Mouse (Mus musculus): Measurements from ENCODE around the gene Msh5. TPM values are rescaled to one million over a fixed set of nuclear protein-coding genes. Genes with fewer than 3 reads are reported as not detected.

Gene Msh5
- polyA plus RNA-seq (2012; ENCODE audit: insufficient read depth, low replicate concordance), result 10.5 and 10.9 TPM in 2 replicates

DNA sequence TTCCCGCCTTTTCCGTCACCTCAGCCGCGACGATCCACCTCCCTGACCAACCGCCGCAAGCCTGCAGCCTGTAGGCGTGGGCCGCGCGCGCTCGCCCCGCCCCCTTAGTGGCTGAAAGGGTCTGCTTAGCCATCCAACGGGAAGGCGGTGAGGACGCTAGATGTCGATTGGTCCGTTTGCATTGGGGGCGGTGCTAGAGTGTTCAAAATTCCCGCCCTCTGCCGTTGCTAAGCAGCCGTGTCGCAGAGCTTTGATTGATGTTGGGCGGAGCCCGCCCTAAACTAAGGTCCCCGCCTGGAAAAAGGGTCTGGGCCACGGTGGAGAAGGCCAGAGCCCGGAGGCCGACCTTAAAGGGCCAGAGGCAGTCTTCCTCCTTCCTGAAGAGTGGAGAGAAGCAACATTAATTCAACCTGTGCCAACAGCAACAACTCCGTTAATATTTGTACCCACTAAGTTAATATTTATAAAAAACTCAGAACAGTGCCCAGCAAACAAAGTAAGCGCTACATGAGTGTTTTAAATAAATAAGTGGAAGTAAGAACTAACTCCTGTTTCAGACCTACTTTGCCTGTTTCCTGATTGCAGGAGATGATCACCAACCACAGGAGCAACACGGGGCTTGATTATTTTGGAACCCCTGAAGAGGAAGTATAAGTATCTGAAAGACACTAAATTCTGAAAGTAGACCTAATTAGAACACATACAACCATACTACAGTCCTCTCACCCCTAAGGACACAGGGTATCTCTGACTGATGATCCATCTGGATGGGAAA is at the start of gene Msh5:
TSS of gene Msh5 (minus strand) at position 65 of the 775 bp plus-strand sequence.
- no peaks in the 10 kb centered on the region for H3K9me3 ChIP-seq
- no peaks in the 10 kb centered on the region for H3K27me3 ChIP-seq (replicated peaks)
- peaks cover 69% of the 10 kb centered on the region for H3K4me1 ChIP-seq
- H3K36me3 ChIP-seq (replicated peaks; ENCODE audit: low read length), result peaks cover 8% of the 10 kb centered on the region
- TF ChIP-seq GATA1 (IDR thresholded peaks at IDR 0.05; ENCODE audit: borderline replicate concordance, low read length) (no peak), FLI1 (IDR thresholded peaks at IDR 0.05; ENCODE audit: low read length) (peak; percentile 89; the same call in 1 of the 2 replicates)
- peak within 1 kb of the TSS; percentile 93 for H3K4me3 ChIP-seq (replicated peaks)

DNA sequence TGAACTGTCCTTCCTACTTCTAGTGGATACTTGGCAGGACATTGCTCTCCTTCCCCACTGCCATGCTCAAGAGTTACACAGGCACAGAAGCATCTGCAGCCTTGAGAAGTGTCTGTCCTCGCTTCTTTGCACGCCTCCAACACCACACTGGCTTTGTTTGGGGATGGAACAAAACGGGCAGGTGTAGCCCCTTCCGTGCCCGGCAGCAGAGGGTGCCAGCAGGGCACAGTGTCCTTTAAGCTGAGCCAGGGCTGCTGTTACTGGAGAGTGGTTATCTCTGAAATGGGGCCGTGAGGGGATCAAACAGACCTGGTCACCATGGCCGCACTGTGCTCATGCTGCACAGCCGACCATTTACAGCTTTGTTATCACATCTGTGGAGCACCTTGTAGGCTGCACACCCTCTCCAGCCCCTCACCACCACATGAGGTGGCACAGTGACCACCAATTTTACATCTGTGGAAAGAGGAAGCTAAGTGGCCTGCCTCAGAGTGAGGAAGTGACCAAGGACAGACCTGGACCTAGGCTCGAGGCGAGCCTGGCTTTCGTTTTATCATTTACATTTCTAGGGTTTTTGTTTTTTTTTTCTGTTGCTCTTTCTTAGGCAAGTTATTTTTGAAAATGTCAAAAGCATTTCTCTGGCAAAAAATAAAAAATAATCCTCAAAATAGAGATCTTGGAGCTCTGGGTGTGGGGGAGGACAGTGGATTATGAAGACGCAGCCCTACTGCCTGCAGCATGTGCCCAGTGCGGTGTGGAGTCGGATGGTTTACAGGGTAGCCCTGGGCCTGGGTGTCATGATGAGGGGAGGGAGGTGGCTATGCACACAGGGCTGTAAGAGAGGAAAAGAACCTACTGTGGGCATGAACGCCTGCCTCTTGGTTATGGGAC is 48.2 kb upstream of the Msh5 start:
- TF ChIP-seq FLI1 (IDR thresholded peaks at IDR 0.05; ENCODE audit: low read length) (no peak), GATA1 (IDR thresholded peaks at IDR 0.05; ENCODE audit: borderline replicate concordance, low read length) (no peak)

DNA sequence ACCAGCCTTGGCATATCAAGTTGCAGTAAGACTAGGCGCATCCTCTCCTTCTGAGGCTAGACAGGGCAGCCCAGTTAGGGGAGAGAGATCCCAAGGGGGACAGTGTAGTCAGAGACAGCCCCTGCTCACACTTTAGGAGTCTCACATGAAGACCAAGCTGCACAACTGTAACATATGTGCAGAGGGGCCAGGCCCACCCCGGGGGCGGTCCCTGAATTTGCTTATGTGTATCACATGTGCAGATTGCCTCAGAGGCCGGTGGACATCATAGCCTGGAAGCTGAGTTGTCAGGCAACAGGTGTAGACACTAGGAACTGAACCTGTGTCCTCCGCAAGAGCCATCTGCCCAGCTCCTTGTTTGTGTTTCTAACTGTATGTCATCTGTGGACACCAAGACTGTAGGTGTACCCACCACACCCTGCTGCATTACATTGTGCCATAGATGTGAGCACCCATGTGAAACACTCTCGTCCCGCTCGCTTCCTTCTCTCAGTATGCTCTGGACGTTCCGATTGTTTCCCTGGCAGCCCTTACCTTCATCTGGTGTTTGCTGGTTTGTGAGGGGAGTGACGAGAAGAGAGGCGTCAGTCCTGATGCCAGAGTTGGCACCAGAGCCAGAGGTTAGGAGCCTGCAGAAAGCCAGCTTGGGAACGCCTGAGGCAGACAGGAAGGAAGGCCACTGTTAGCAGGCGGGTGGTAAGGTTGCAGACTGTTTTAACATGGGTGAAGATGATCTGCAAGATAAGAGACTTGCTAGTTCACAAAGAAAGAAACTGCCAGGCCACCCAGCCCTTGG is 46.1 kb upstream of the Msh5 start:
- no peak for TF ChIP-seq GATA1 (IDR thresholded peaks at IDR 0.05; ENCODE audit: borderline replicate concordance, low read length)
- no peak for TF ChIP-seq FLI1 (IDR thresholded peaks at IDR 0.05; ENCODE audit: low read length)
- Histone ChIP-seq H3K27me3 (replicated peaks) (no peaks in the 10 kb centered on the region), H3K9me3 (no peaks in the 10 kb centered on the region), H3K4me1 (peaks cover 58% of the 10 kb centered on the region), H3K36me3 (replicated peaks; ENCODE audit: low read length) (peaks cover 73% of the 10 kb centered on the region), H3K4me3 (replicated peaks) (no peak overlapping the region)

More for the DNA sequence above, 48.2 kb upstream of the Msh5 start:
- peaks cover 94% of the 10 kb centered on the region for H3K36me3 ChIP-seq (replicated peaks; ENCODE audit: low read length)
- peaks cover 63% of the 10 kb centered on the region for H3K4me1 ChIP-seq
- H3K27me3 ChIP-seq (replicated peaks), result no peaks in the 10 kb centered on the region
- H3K4me3 ChIP-seq (replicated peaks), result peak overlapping the region; percentile 12
- H3K9me3 ChIP-seq, result no peaks in the 10 kb centered on the region

DNA sequence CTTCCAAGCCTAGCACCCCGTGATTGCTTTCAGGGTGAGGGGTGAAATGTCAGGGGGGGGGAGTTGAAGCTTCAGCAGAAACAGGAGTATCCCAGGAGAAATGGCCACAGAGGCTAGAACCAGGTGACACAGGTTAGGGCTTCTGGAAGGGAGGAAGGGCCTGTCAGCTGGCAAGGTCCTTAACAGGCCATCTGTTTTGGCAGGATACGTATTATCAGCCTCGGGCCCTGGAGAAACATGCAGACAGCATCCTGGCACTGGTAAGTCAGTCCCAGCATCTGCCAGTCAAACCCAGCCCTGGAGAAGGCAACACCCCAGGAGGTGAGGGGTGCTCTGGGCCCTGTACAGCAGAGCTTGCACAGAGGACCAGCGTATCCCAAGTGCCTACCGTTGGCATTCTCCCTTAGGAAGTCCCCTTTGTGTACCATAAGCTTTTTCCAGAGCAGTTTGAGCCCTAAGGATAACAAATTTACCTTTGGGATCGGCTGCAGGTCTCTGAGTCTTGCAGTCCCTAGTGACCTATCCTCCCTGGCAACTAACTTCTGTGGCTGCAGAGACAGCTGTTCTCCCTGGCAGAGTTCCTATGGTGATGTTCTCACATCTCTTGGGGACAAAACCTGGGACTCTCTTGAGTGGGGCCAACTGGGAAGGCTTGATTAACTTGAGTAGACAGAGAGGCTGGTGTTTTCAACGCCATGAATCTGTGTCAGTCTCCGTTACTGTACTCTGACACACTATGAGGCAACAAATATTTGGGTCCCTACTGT is 43.8 kb upstream of the Msh5 start:
- Histone ChIP-seq H3K27me3 (replicated peaks) (no peaks in the 10 kb centered on the region), H3K36me3 (replicated peaks; ENCODE audit: low read length) (peaks cover 50% of the 10 kb centered on the region), H3K4me3 (replicated peaks) (peak overlapping the region; percentile 96), H3K4me1 (peaks cover 64% of the 10 kb centered on the region), H3K9me3 (no peaks in the 10 kb centered on the region)
- TF ChIP-seq GATA1 (IDR thresholded peaks at IDR 0.05; ENCODE audit: borderline replicate concordance, low read length), result no peak
- no peak for TF ChIP-seq FLI1 (IDR thresholded peaks at IDR 0.05; ENCODE audit: low read length)

DNA sequence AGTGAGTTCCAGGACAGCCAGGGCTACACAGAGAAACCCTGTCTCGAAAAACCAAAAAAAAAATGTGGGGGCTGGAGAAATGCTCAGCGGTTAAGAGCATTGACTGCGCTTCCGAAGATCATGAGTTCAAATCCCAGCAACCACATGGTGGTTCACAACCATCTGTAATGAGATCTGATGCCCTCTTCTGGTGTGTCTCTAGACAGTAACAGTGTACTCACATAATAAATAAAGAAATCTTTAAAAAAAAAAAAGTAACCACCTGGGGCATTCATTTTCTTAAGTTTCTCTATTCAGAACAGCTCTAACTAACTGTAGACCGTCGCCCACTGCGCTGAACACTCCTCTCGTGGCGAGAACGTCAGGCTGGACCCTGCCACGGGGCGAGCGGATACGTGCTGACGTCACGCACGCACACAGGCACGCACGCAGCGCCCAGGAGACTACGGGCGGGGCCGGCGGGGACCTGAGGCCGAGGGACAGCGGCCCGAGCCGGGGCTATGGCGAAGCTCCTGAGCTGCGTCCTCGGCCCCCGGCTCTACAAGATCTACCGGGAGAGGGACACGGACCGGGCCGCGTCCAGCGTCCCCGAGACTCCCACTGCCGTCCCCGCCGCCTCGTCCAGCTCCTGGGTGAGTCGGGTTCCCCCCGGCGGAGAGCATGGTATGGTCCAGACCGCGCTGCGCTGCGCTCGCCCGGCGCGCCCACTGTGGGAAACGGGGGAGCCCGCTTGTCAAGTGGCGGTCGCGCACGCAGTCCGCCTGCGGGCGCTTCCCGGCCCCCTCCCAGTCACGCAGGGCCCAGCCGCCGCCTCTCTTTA is 42.5 kb upstream of the Msh5 start, which contains the start of gene Abhd16a:
TSS of gene Abhd16a (plus strand) at position 439 of the 820 bp plus-strand sequence.
- Histone ChIP-seq H3K4me1 (peaks cover 69% of the 10 kb centered on the region), H3K9me3 (no peaks in the 10 kb centered on the region)
- TF ChIP-seq GATA1 (IDR thresholded peaks at IDR 0.05; ENCODE audit: borderline replicate concordance, low read length) (no peak), FLI1 (IDR thresholded peaks at IDR 0.05; ENCODE audit: low read length) (no peak)

DNA sequence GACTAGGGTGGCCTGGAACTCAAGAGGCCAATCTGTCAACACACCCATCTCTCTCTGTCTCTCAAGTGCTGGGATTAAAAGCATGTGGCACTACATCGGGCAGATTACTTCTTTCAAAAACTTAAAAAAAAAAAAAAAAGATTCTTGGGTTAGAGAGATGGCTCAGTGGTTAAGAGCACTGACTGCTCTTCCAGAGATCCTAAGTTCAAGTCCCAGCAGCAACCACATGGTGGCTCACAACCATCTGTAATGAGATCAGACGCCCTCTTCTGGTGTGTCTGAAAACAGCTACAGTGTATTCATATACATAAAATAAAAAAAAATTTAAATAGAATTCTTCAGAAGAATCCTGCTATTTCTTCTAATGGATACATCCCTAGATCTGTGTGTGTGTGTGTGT is 41.6 kb upstream of the Msh5 start:
- no peak overlapping the region for H3K4me3 ChIP-seq (replicated peaks)
- TF ChIP-seq FLI1 (IDR thresholded peaks at IDR 0.05; ENCODE audit: low read length) (no peak), GATA1 (IDR thresholded peaks at IDR 0.05; ENCODE audit: borderline replicate concordance, low read length) (no peak)
- no peaks in the 10 kb centered on the region for H3K27me3 ChIP-seq (replicated peaks)
- H3K36me3 ChIP-seq (replicated peaks; ENCODE audit: low read length), result peaks cover 41% of the 10 kb centered on the region
- peaks cover 78% of the 10 kb centered on the region for H3K4me1 ChIP-seq
- no peaks in the 10 kb centered on the region for H3K9me3 ChIP-seq

More for the DNA sequence above, 42.5 kb upstream of the Msh5 start, which contains the start of gene Abhd16a:
- peak within 1 kb of the TSS; percentile 96 for H3K4me3 ChIP-seq (replicated peaks)
- H3K27me3 ChIP-seq (replicated peaks), result no peaks in the 10 kb centered on the region
- H3K36me3 ChIP-seq (replicated peaks; ENCODE audit: low read length), result peaks cover 41% of the 10 kb centered on the region

DNA sequence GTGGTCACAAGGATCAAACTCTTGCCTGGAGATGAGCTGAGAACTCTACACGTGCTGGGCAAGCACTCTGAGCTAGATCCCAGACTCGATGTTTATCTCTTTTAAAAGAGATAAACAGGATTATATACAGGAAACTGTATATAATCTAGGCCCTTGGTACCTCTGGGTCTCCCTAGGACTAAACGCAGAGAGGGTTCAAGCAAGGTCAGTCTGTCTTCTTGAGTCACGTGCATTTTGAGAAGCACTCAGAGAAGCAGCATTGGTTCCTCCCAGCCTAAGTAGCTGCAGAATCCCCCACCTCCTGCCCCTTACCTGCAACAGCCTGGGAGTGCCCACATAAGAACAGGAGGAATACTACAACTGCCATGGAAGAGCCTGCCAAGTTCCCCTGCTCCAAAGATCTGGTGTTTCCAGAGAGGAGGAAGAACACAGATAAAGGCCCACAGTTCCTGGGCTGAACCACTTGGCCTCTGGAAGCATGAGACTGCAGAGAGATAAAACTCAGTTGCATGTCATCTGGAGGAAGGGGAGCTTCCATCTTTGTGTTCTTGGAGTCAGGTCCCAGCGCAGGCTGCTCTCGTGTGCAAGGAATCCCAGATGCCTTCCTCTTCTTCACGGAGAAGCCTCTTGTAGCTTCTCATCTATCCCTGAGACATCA is 38.8 kb upstream of the Msh5 start, which contains the start of gene Ly6g6f:
TSS of gene Ly6g6f (minus strand) at position 403 of the 658 bp plus-strand sequence.
- TF ChIP-seq FLI1 (IDR thresholded peaks at IDR 0.05; ENCODE audit: low read length), result no peak
- 0 out of 3 replicates have a peak, but pooled peaks have one; percentile 10 for TF ChIP-seq GATA1 (IDR thresholded peaks at IDR 0.05; ENCODE audit: borderline replicate concordance, low read length)
- H3K36me3 ChIP-seq (replicated peaks; ENCODE audit: low read length), result peaks cover 39% of the 10 kb centered on the region
- H3K4me3 ChIP-seq (replicated peaks), result peak within 1 kb of the TSS; percentile 93
- H3K27me3 ChIP-seq (replicated peaks), result no peaks in the 10 kb centered on the region
- no peaks in the 10 kb centered on the region for H3K9me3 ChIP-seq
- H3K4me1 ChIP-seq, result peaks cover 78% of the 10 kb centered on the region

All from megakaryocyte, embryonic 14.5 days (primary cell).